Mouse (Mus musculus): Measurements from ENCODE around the gene Selenoi. TPM values are rescaled to one million over a fixed set of nuclear protein-coding genes. Genes with fewer than 3 reads are reported as not detected.

The Selenoi gene
- polyA plus RNA-seq, 1 experiment from 2014 or later: 19.9 TPM

DNA sequence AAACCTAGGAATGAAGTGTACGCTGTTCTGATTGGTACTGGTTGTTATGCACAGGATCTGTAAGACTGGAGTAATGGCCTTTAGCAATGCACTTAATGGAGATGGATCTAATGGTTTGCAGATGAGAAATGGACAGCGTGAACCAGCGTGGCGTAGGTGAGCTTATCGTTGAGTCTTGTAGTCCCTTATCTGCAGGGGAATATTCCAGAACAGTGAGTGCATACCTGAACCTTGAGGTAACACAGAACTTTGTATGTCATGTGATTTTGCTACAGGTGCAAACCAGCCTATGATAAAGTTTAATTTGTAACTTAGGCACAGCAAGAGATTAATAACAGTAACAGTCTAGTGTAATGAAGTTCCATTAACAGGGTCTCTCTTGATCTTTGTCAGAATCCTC is 6.2 kb downstream of the Selenoi start:
- Histone ChIP-seq H3K4me3 (ENCODE audit: low read depth, low read length) (no peak overlapping the region), H3K27ac (replicated peaks; ENCODE audit: low read depth, low read length) (no peak overlapping the region), H3K9me3 (replicated peaks; ENCODE audit: control insufficient read depth, low read length) (no peaks in the 10 kb centered on the region), H3K27me3 (ENCODE audit: control insufficient read depth, insufficient read depth, low read length) (no peaks in the 10 kb centered on the region), H3K4me1 (ENCODE audit: control insufficient read depth, insufficient read depth, low read length) (no peaks in the 10 kb centered on the region), H3K4me2 (ENCODE audit: low read depth, low read length) (no peak overlapping the region), H3K9ac (replicated peaks; ENCODE audit: low read length) (no peak overlapping the region), H3K36me3 (replicated peaks; ENCODE audit: control insufficient read depth, insufficient read depth, low read depth, low read length) (no peaks in the 10 kb centered on the region)
- DNase-seq (ENCODE audit: low spot score) (no peak), ATAC-seq (replicated peaks; ENCODE audit: insufficient number of reproducible peaks, low FRiP score, low TSS enrichment, low read depth) (no peak)
- 87% methylated on average over 5 of the region's 5 CpGs for WGBS

DNA sequence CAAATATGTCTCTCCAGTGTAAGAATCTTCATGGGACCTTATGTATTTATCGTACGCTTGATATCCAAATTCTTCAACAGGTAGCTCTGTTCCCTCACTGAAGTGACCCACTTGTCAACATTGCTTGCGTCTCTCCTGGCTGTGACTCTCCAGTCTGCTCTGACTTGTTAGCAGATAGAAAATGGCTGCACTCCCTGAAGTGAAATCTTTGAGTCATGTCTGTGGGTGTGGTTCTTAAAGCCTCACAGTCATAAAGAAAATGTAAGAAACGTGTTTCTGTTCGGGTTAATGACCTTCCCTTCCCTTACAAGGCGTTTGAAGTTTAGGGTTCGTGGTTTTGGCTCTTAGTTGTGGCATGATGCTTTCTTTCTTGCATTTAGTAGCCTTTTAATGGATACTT is 8.2 kb downstream of the Selenoi start:
- H3K27me3 ChIP-seq (ENCODE audit: control insufficient read depth, insufficient read depth, low read length): no peaks in the 10 kb centered on the region
- no peak overlapping the region for H3K4me3 ChIP-seq (ENCODE audit: low read depth, low read length)
- DNase-seq (ENCODE audit: low spot score): no peak
- H3K27ac ChIP-seq (replicated peaks; ENCODE audit: low read depth, low read length): no peak overlapping the region
- H3K4me1 ChIP-seq (ENCODE audit: control insufficient read depth, insufficient read depth, low read length): no peaks in the 10 kb centered on the region
- WGBS: 97% methylated on average over 7 of the region's 7 CpGs
- no peak overlapping the region for H3K9ac ChIP-seq (replicated peaks; ENCODE audit: low read length)
- H3K36me3 ChIP-seq (replicated peaks; ENCODE audit: control insufficient read depth, insufficient read depth, low read depth, low read length): no peaks in the 10 kb centered on the region
- H3K4me2 ChIP-seq (ENCODE audit: low read depth, low read length): no peak overlapping the region
- ATAC-seq (replicated peaks; ENCODE audit: insufficient number of reproducible peaks, low FRiP score, low TSS enrichment, low read depth): no peak
- H3K9me3 ChIP-seq (replicated peaks; ENCODE audit: control insufficient read depth, low read length): no peaks in the 10 kb centered on the region

DNA sequence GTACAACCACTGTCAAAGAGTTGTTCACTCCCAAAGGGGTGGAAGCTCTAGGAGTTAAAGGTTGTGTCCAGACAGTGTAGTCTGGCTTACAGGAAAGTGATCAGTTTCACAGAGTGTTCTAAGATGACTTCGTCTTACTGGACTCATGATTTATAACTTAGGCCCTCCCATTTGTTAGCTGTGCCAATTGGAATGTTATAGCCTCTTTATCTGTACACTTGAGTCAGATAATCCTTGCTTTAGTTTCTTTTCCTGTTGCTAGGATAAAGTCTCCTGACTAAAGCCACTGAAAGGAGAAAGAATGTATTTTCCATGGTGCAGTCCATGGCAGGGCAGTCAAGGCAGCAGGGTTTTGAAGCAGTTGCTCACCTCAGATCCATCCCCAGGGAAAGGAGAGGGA is 10.0 kb downstream of the Selenoi start:
- Histone ChIP-seq H3K9ac (replicated peaks; ENCODE audit: low read length) (no peak overlapping the region), H3K4me3 (ENCODE audit: low read depth, low read length) (no peak overlapping the region), H3K27me3 (ENCODE audit: control insufficient read depth, insufficient read depth, low read length) (no peaks in the 10 kb centered on the region), H3K4me2 (ENCODE audit: low read depth, low read length) (no peak overlapping the region), H3K4me1 (ENCODE audit: control insufficient read depth, insufficient read depth, low read length) (no peaks in the 10 kb centered on the region), H3K36me3 (replicated peaks; ENCODE audit: control insufficient read depth, insufficient read depth, low read depth, low read length) (no peaks in the 10 kb centered on the region), H3K27ac (replicated peaks; ENCODE audit: low read depth, low read length) (no peak overlapping the region), H3K9me3 (replicated peaks; ENCODE audit: control insufficient read depth, low read length) (no peaks in the 10 kb centered on the region)
- 90% methylated on average over 1 of the region's 1 CpGs for WGBS
- no peak for ATAC-seq (replicated peaks; ENCODE audit: insufficient number of reproducible peaks, low FRiP score, low TSS enrichment, low read depth)
- DNase-seq (ENCODE audit: low spot score): no peak

DNA sequence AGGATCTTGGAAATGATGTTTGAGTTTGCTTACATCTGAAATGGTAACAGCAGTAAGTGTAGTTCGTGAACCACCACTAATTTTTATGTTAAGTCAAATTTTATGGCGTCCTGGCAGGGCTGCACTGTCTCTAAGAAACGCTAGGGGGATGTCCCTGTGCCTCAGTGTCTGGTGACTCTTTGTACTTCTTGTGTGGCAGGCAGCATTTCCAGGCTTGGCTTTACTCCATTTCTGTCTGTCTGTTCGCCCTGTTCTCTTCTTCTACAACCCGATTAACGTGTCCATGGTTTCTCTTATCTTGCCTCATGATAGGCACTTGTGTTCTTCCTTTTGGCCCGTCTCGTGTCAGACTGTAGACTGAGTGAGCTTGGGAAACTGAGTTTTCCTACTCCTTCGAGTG is 11.4 kb downstream of the Selenoi start:
- H3K4me2 ChIP-seq (ENCODE audit: low read depth, low read length): no peak overlapping the region
- no peaks in the 10 kb centered on the region for H3K9me3 ChIP-seq (replicated peaks; ENCODE audit: control insufficient read depth, low read length)
- ATAC-seq (replicated peaks; ENCODE audit: insufficient number of reproducible peaks, low FRiP score, low TSS enrichment, low read depth) (no peak), DNase-seq (ENCODE audit: low spot score) (peak; percentile 41)
- no peaks in the 10 kb centered on the region for H3K4me1 ChIP-seq (ENCODE audit: control insufficient read depth, insufficient read depth, low read length)
- no peaks in the 10 kb centered on the region for H3K36me3 ChIP-seq (replicated peaks; ENCODE audit: control insufficient read depth, insufficient read depth, low read depth, low read length)
- 79% methylated on average over 9 of the region's 9 CpGs for WGBS
- no peak overlapping the region for H3K27ac ChIP-seq (replicated peaks; ENCODE audit: low read depth, low read length)
- no peaks in the 10 kb centered on the region for H3K27me3 ChIP-seq (ENCODE audit: control insufficient read depth, insufficient read depth, low read length)
- no peak overlapping the region for H3K4me3 ChIP-seq (ENCODE audit: low read depth, low read length)
- no peak overlapping the region for H3K9ac ChIP-seq (replicated peaks; ENCODE audit: low read length)

DNA sequence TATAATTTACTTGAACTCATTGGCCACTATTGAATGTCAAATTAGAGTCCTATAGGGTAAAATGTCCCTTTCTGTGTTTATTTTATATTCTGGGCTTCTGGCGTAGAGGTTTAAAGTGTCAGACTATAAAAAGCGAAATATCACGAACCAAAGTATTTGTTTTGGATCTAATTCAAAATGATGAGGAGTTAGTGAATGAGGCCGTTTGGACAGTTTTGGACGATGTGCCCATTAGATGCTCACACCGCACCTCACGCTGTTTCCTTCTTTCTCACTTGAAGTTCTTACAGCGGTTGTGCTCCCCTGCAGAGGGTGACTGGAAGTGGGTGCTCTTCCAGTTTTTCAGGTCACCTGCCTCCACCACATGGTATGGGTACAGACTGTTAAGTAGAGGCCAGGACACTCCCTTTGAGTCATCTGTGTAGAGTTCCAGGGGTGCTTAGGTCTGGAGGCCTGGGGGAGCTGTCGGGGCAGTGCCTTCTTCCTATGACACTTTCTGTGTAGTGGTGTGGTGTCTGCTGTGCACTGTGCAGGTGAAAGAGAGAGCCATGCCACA is 13.6 kb downstream of the Selenoi start:
- 90% methylated on average over 9 of the region's 9 CpGs for WGBS

DNA sequence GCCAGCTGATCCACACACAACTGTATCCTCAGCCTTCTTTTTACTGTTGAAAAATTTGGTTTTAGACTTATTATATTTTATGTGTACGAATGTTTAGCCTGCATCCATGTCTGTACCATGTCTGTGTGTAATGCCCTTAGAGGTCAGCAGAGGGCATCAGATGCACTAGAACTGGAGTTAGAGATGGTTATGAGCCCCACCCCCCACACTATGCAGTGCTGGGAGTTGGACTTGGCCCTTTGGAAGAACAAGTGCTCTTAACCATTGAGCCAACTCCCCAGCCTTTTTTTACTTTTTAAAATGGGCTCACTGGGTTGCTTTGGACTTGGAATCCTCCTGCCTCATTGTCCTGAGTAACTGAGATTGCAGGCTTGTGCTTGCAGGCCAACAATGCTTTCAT is 15.3 kb downstream of the Selenoi start:
- H3K27ac ChIP-seq (replicated peaks; ENCODE audit: low read depth, low read length): no peak overlapping the region
- H3K9me3 ChIP-seq (replicated peaks; ENCODE audit: control insufficient read depth, low read length): no peaks in the 10 kb centered on the region
- H3K27me3 ChIP-seq (ENCODE audit: control insufficient read depth, insufficient read depth, low read length): no peaks in the 10 kb centered on the region
- H3K36me3 ChIP-seq (replicated peaks; ENCODE audit: control insufficient read depth, insufficient read depth, low read depth, low read length): no peaks in the 10 kb centered on the region
- 98% methylated on average over 1 of the region's 1 CpGs for WGBS
- ATAC-seq (replicated peaks; ENCODE audit: insufficient number of reproducible peaks, low FRiP score, low TSS enrichment, low read depth) (no peak), DNase-seq (ENCODE audit: low spot score) (no peak)
- H3K4me2 ChIP-seq (ENCODE audit: low read depth, low read length): no peak overlapping the region
- no peaks in the 10 kb centered on the region for H3K4me1 ChIP-seq (ENCODE audit: control insufficient read depth, insufficient read depth, low read length)
- no peak overlapping the region for H3K9ac ChIP-seq (replicated peaks; ENCODE audit: low read length)
- no peak overlapping the region for H3K4me3 ChIP-seq (ENCODE audit: low read depth, low read length)

More for the DNA sequence above, 13.6 kb downstream of the Selenoi start:
- ATAC-seq (replicated peaks; ENCODE audit: insufficient number of reproducible peaks, low FRiP score, low TSS enrichment, low read depth): no peak
- Histone ChIP-seq H3K27ac (replicated peaks; ENCODE audit: low read depth, low read length) (no peak overlapping the region), H3K9ac (replicated peaks; ENCODE audit: low read length) (no peak overlapping the region), H3K27me3 (ENCODE audit: control insufficient read depth, insufficient read depth, low read length) (no peaks in the 10 kb centered on the region), H3K36me3 (replicated peaks; ENCODE audit: control insufficient read depth, insufficient read depth, low read depth, low read length) (no peaks in the 10 kb centered on the region), H3K4me1 (ENCODE audit: control insufficient read depth, insufficient read depth, low read length) (no peaks in the 10 kb centered on the region), H3K4me2 (ENCODE audit: low read depth, low read length) (no peak overlapping the region), H3K9me3 (replicated peaks; ENCODE audit: control insufficient read depth, low read length) (no peaks in the 10 kb centered on the region), H3K4me3 (ENCODE audit: low read depth, low read length) (no peak overlapping the region)
- DNase-seq (ENCODE audit: low spot score): no peak

DNA sequence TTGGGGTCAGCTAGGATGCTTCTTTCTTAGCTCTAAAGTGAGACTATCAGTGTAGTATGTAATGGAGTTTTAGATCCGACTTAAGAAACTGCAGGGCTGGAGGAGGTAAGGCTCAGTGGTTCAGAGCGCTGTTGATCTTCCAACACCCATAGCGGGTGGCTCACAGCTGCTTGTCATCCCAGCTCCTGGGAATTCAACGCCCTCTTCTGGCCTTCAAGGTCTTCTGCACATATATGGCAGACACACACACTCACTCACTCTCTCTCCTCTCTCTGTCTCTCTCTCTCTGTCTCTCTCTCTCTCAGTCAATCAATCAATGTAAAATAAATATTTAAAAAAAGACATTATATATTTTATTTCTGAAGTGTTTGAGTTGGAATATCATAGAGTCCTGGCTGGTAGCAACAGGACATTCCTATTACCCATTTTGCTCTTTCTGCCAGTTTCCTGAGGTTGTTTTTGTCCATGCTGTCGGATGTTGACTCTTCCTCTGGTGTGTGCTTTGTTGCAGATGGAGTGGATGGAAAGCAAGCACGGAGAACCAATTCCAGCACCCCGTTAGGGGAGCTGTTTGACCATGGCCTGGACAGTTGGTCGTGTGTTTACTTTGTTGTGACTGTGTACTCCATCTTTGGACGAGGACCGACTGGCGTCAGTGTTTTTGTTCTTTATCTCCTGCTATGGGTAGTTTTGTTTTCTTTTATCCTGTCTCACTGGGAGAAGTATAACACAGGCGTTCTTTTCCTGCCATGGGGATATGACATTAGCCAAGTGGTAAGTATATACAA is 23.4 kb downstream of the Selenoi start:
- Histone ChIP-seq H3K36me3 (replicated peaks; ENCODE audit: control insufficient read depth, insufficient read depth, low read depth, low read length) (peaks cover 5% of the 10 kb centered on the region), H3K27ac (replicated peaks; ENCODE audit: low read depth, low read length) (no peak overlapping the region), H3K4me1 (ENCODE audit: control insufficient read depth, insufficient read depth, low read length) (no peaks in the 10 kb centered on the region), H3K9ac (replicated peaks; ENCODE audit: low read length) (no peak overlapping the region), H3K4me2 (ENCODE audit: low read depth, low read length) (no peak overlapping the region), H3K4me3 (ENCODE audit: low read depth, low read length) (no peak overlapping the region), H3K9me3 (replicated peaks; ENCODE audit: control insufficient read depth, low read length) (no peaks in the 10 kb centered on the region), H3K27me3 (ENCODE audit: control insufficient read depth, insufficient read depth, low read length) (no peaks in the 10 kb centered on the region)
- WGBS: 92% methylated on average over 12 of the region's 12 CpGs
- DNase-seq (ENCODE audit: low spot score): no peak
- ATAC-seq (replicated peaks; ENCODE audit: insufficient number of reproducible peaks, low FRiP score, low TSS enrichment, low read depth): no peak

DNA sequence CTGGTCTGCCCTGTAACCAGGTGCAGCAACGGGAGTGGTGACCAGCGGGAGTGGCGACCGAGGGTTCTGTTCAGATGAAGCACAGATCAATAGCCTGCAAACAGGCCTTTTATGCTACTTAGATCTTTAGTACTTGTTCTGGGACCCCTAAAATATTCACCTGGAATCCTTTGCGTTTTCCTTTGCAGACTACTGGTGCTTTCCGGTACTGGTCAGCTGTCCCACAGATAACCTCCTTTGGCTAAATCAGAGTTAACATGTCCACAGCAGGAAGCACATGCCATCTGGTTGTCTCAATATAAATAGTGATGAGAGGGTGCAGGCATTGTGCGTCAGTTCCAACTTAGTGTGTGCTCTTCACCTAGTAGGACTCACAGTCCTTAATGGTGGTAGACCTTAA is 26.4 kb downstream of the Selenoi start:
- no peak for ATAC-seq (replicated peaks; ENCODE audit: insufficient number of reproducible peaks, low FRiP score, low TSS enrichment, low read depth)
- H3K4me2 ChIP-seq (ENCODE audit: low read depth, low read length): no peak overlapping the region
- WGBS: 94% methylated on average over 7 of the region's 7 CpGs

More for the DNA sequence above, 26.4 kb downstream of the Selenoi start:
- Histone ChIP-seq H3K36me3 (replicated peaks; ENCODE audit: control insufficient read depth, insufficient read depth, low read depth, low read length) (peaks cover 5% of the 10 kb centered on the region), H3K9me3 (replicated peaks; ENCODE audit: control insufficient read depth, low read length) (no peaks in the 10 kb centered on the region), H3K27ac (replicated peaks; ENCODE audit: low read depth, low read length) (no peak overlapping the region), H3K27me3 (ENCODE audit: control insufficient read depth, insufficient read depth, low read length) (no peaks in the 10 kb centered on the region), H3K4me1 (ENCODE audit: control insufficient read depth, insufficient read depth, low read length) (no peaks in the 10 kb centered on the region), H3K4me3 (ENCODE audit: low read depth, low read length) (no peak overlapping the region), H3K9ac (replicated peaks; ENCODE audit: low read length) (no peak overlapping the region)
- DNase-seq (ENCODE audit: low spot score): no peak

Measured in embryonic facial prominence, embryonic 11.5 days (tissue).